Mouse (Mus musculus) yolk sac, embryonic 10.5 days (tissue): Measurements from ENCODE around the gene Tacc2.

ENCODE experiments used
- DNase-seq: peaks from one replicate; pipeline ENCODE4 v3.0.0-alpha.2; 2017; ENCODE audit warnings: low spot score

The Tacc2 gene

GRCm38 (mm10) chr7:130726724-130727422, 149.6 kb downstream of the Tacc2 start:
- peak; percentile 55 for DNase-seq

- DNase-seq: no peak
Observed at GRCm38 (mm10) chr7:130727560-130727959, 150.3 kb downstream of the Tacc2 start.

- no peak for DNase-seq
Observed at GRCm38 (mm10) chr7:130731792-130732191, 154.6 kb downstream of the Tacc2 start.

GRCm38 (mm10) chr7:130732908-130733307, 155.7 kb downstream of the Tacc2 start:
- DNase-seq: no peak

GRCm38 (mm10) chr7:130733423-130733822, 156.2 kb downstream of the Tacc2 start:
- no peak for DNase-seq

GRCm38 (mm10) chr7:130734195-130734787, 157.1 kb downstream of the Tacc2 start:
- no peak for DNase-seq

GRCm38 (mm10) chr7:130741099-130741498, 163.9 kb downstream of the Tacc2 start:
- no peak for DNase-seq

- DNase-seq: no peak
Observed at GRCm38 (mm10) chr7:130743239-130744025, 166.2 kb downstream of the Tacc2 start.

- no peak for DNase-seq
Observed at GRCm38 (mm10) chr7:130749165-130749564, 171.9 kb downstream of the Tacc2 start.

GRCm38 (mm10) chr7:130750752-130751490, 173.7 kb downstream of the Tacc2 start:
- no peak for DNase-seq

- no peak for DNase-seq
Observed at GRCm38 (mm10) chr7:130751678-130752077, 174.4 kb downstream of the Tacc2 start.

GRCm38 (mm10) chr7:130754790-130755189, 177.6 kb downstream of the Tacc2 start:
- DNase-seq: no peak

GRCm38 (mm10) chr7:130756343-130756835, 179.2 kb downstream of the Tacc2 start:
- no peak for DNase-seq

GRCm38 (mm10) chr7:130757326-130757865, 180.2 kb downstream of the Tacc2 start:
- no peak for DNase-seq

- peak; percentile 58 for DNase-seq
Observed at GRCm38 (mm10) chr7:130762071-130762897, 185.0 kb downstream of the Tacc2 start.

- DNase-seq: no peak
Observed at GRCm38 (mm10) chr7:130764160-130764559, 186.9 kb downstream of the Tacc2 start.

GRCm38 (mm10) chr7:130766411-130767170, 189.4 kb downstream of the Tacc2 start:
- no peak for DNase-seq

GRCm38 (mm10) chr7:130768151-130768550, 190.9 kb downstream of the Tacc2 start:
- DNase-seq: no peak

GRCm38 (mm10) chr7:130770707-130771106, 193.5 kb downstream of the Tacc2 start:
- peak; percentile 70 for DNase-seq

- no peak for DNase-seq
Observed at GRCm38 (mm10) chr7:130773171-130773830, 196.1 kb downstream of the Tacc2 start.
